Mouse (Mus musculus): ENCODE data around the gene Trim2. TPM values are rescaled to one million over a fixed set of nuclear protein-coding genes. Genes with fewer than 3 reads are reported as not detected.

The Trim2 gene
- polyA plus RNA-seq, 1 experiment: 10.2 TPM

GRCm38 (mm10) chr3:84191141-84191881 lies 115.4 kb downstream of the Trim2 start:
- H3K4me3 ChIP-seq (replicated peaks; ENCODE audit: control insufficient read depth, low read depth, low read length): no peak overlapping the region

GRCm38 (mm10) chr3:84190513-84191061 lies 116.1 kb downstream of the Trim2 start:
- TF ChIP-seq CTCF (IDR thresholded peaks at IDR 0.05; ENCODE audit: control insufficient read depth, insufficient read depth, low read length) (no peak), POLR2A (IDR thresholded peaks at IDR 0.05; ENCODE audit: borderline replicate concordance, control insufficient read depth, low read depth, low read length) (no peak; the same call in 1 of the 2 replicates)
- Histone ChIP-seq H3K4me1 (ENCODE audit: control insufficient read depth, insufficient read depth, low read length) (no peaks in the 10 kb centered on the region), H3K27ac (ENCODE audit: control insufficient read depth, insufficient read depth, low read depth, low read length, poor library complexity) (no peak overlapping the region), H3K4me3 (replicated peaks; ENCODE audit: control insufficient read depth, low read depth, low read length) (no peak overlapping the region)
- 7% methylated on average over 41 of the region's 41 CpGs for WGBS

More at GRCm38 (mm10) chr3:84191141-84191881, 115.4 kb downstream of the Trim2 start:
- TF ChIP-seq POLR2A (IDR thresholded peaks at IDR 0.05; ENCODE audit: borderline replicate concordance, control insufficient read depth, low read depth, low read length) (no peak), CTCF (IDR thresholded peaks at IDR 0.05; ENCODE audit: control insufficient read depth, insufficient read depth, low read length) (no peak)
- Histone ChIP-seq H3K4me1 (ENCODE audit: control insufficient read depth, insufficient read depth, low read length) (no peaks in the 10 kb centered on the region), H3K27ac (ENCODE audit: control insufficient read depth, insufficient read depth, low read depth, low read length, poor library complexity) (no peak overlapping the region)
- 69% methylated on average over 21 of the region's 21 CpGs for WGBS

GRCm38 (mm10) chr3:84189629-84190173 lies 117.0 kb downstream of the Trim2 start:
- Histone ChIP-seq H3K4me1 (ENCODE audit: control insufficient read depth, insufficient read depth, low read length) (no peaks in the 10 kb centered on the region), H3K27ac (ENCODE audit: control insufficient read depth, insufficient read depth, low read depth, low read length, poor library complexity) (no peak overlapping the region), H3K4me3 (replicated peaks; ENCODE audit: control insufficient read depth, low read depth, low read length) (no peak overlapping the region)
- 16% methylated on average over 10 of the region's 10 CpGs for WGBS
- TF ChIP-seq CTCF (IDR thresholded peaks at IDR 0.05; ENCODE audit: control insufficient read depth, insufficient read depth, low read length) (no peak), POLR2A (IDR thresholded peaks at IDR 0.05; ENCODE audit: borderline replicate concordance, control insufficient read depth, low read depth, low read length) (no peak)

GRCm38 (mm10) chr3:84181717-84182116 lies 125.0 kb downstream of the Trim2 start:
- Histone ChIP-seq H3K4me3 (replicated peaks; ENCODE audit: control insufficient read depth, low read depth, low read length) (no peak overlapping the region), H3K4me1 (ENCODE audit: control insufficient read depth, insufficient read depth, low read length) (no peaks in the 10 kb centered on the region), H3K27ac (ENCODE audit: control insufficient read depth, insufficient read depth, low read depth, low read length, poor library complexity) (no peak overlapping the region)
- WGBS: 87% methylated on average over 4 of the region's 4 CpGs
- TF ChIP-seq POLR2A (IDR thresholded peaks at IDR 0.05; ENCODE audit: borderline replicate concordance, control insufficient read depth, low read depth, low read length) (no peak), CTCF (IDR thresholded peaks at IDR 0.05; ENCODE audit: control insufficient read depth, insufficient read depth, low read length) (no peak)

- WGBS: 68% methylated on average over 8 of the region's 8 CpGs
- no peak overlapping the region for H3K4me3 ChIP-seq (replicated peaks; ENCODE audit: control insufficient read depth, low read depth, low read length)
- H3K4me1 ChIP-seq (ENCODE audit: control insufficient read depth, insufficient read depth, low read length): no peaks in the 10 kb centered on the region
- no peak for TF ChIP-seq CTCF (IDR thresholded peaks at IDR 0.05; ENCODE audit: control insufficient read depth, insufficient read depth, low read length)
- TF ChIP-seq POLR2A (IDR thresholded peaks at IDR 0.05; ENCODE audit: borderline replicate concordance, control insufficient read depth, low read depth, low read length): no peak
- no peak overlapping the region for H3K27ac ChIP-seq (ENCODE audit: control insufficient read depth, insufficient read depth, low read depth, low read length, poor library complexity)
Measured at GRCm38 (mm10) chr3:84181102-84181501, 125.6 kb downstream of the Trim2 start.

GRCm38 (mm10) chr3:84180304-84180703 lies 126.4 kb downstream of the Trim2 start:
- Histone ChIP-seq H3K4me1 (ENCODE audit: control insufficient read depth, insufficient read depth, low read length) (no peaks in the 10 kb centered on the region), H3K27ac (ENCODE audit: control insufficient read depth, insufficient read depth, low read depth, low read length, poor library complexity) (no peak overlapping the region), H3K4me3 (replicated peaks; ENCODE audit: control insufficient read depth, low read depth, low read length) (no peak overlapping the region)
- WGBS: 83% methylated on average over 2 of the region's 2 CpGs
- TF ChIP-seq POLR2A (IDR thresholded peaks at IDR 0.05; ENCODE audit: borderline replicate concordance, control insufficient read depth, low read depth, low read length): no peak

GRCm38 (mm10) chr3:84177834-84178233 lies 128.8 kb downstream of the Trim2 start:
- Histone ChIP-seq H3K4me1 (ENCODE audit: control insufficient read depth, insufficient read depth, low read length) (no peaks in the 10 kb centered on the region), H3K4me3 (replicated peaks; ENCODE audit: control insufficient read depth, low read depth, low read length) (no peak overlapping the region), H3K27ac (ENCODE audit: control insufficient read depth, insufficient read depth, low read depth, low read length, poor library complexity) (no peak overlapping the region)
- TF ChIP-seq POLR2A (IDR thresholded peaks at IDR 0.05; ENCODE audit: borderline replicate concordance, control insufficient read depth, low read depth, low read length) (no peak), CTCF (IDR thresholded peaks at IDR 0.05; ENCODE audit: control insufficient read depth, insufficient read depth, low read length) (no peak)
- WGBS: 63% methylated on average over 2 of the region's 2 CpGs

Data from bone marrow, adult 2 months (tissue).